ENCODE assay signal across 8 mouse cellular contexts in genomic region chr13:34343719-34344375, GRCm38 (mm10). TPM values are rescaled to one million over a fixed set of nuclear protein-coding genes. Genes with fewer than 3 reads are reported as not detected.
A peak's percentile ranks its signal among the peaks of the same experiment; 100 is the strongest.
DNase-seq lines count a peak whose midpoint lies in the region; ATAC-seq and TF ChIP-seq lines count a peak whose summit lies in the region.

No protein-coding gene starts in this region.

- WGBS in spleen, adult 2 months = 6% methylated on average over 31 of the region's 31 CpGs
- 2% methylated on average over 31 of the region's 31 CpGs for WGBS in kidney, embryonic 15.5 days
- WGBS in liver, embryonic 14.5 days (ENCODE audit: insufficient replicate concordance) = under 1% methylated on average over 31 of the region's 31 CpGs
- under 1% methylated on average over 31 of the region's 31 CpGs for WGBS in neural tube, embryonic 15.5 days

- peak overlapping the region; percentile 21; the same call in 1 of the 2 replicates for H3K27ac ChIP-seq in spleen, adult 2 months (ENCODE audit: insufficient read depth, low read length)
- no peak overlapping the region for H3K27ac ChIP-seq in kidney, embryonic 15.5 days
- H3K27ac ChIP-seq in liver, embryonic 14.5 days = peak overlapping the region; percentile 82
- peak overlapping the region; percentile 88 for H3K27ac ChIP-seq in neural tube, embryonic 15.5 days (replicated peaks)

- peak overlapping the region; percentile 46 for H3K4me3 ChIP-seq in spleen, adult 2 months (ENCODE audit: extremely low read depth, insufficient read depth, insufficient read length)
- peak overlapping the region; percentile 81 for H3K4me3 ChIP-seq in kidney, embryonic 15.5 days (replicated peaks)
- H3K4me3 ChIP-seq in liver, embryonic 14.5 days (ENCODE audit: insufficient read depth in 1 of 2, low read depth in 2 of 2, low read length in 2 of 2) = peak overlapping the region; percentile 80 to 97
- peak overlapping the region; percentile 92 for H3K4me3 ChIP-seq in neural tube, embryonic 15.5 days (replicated peaks)

- peak overlapping the region; percentile 76 for H3K9ac ChIP-seq in kidney, embryonic 15.5 days
- peak overlapping the region; percentile 99 for H3K9ac ChIP-seq in liver, embryonic 14.5 days (replicated peaks)
- H3K9ac ChIP-seq in neural tube, embryonic 15.5 days (replicated peaks) = peak overlapping the region; percentile 96

- no peak for TF ChIP-seq EP300 in liver, embryonic 14.5 days (IDR thresholded peaks at IDR 0.05; ENCODE audit: low read depth)

- H3K9me3 ChIP-seq in kidney, embryonic 15.5 days (replicated peaks) = no peaks in the 10 kb centered on the region
- no peaks in the 10 kb centered on the region for H3K9me3 ChIP-seq in liver, embryonic 14.5 days (ENCODE audit: control insufficient read depth, low read length)
- H3K9me3 ChIP-seq in neural tube, embryonic 15.5 days (replicated peaks) = no peaks in the 10 kb centered on the region

- H3K4me2 ChIP-seq in kidney, embryonic 15.5 days = peak overlapping the region; percentile 99
- peak overlapping the region; percentile 82 for H3K4me2 ChIP-seq in liver, embryonic 14.5 days (ENCODE audit: low read depth)
- H3K4me2 ChIP-seq in neural tube, embryonic 15.5 days = peak overlapping the region; percentile 79

- TF ChIP-seq POLR2A in spleen, adult 2 months (IDR thresholded peaks at IDR 0.05; ENCODE audit: low read depth, low read length) = no peak

- peak; percentile 14; the same call in 1 of the 2 replicates for ATAC-seq in kidney, embryonic 15.5 days (replicated peaks; ENCODE audit: low FRiP score)
- ATAC-seq in liver, embryonic 14.5 days (ENCODE audit: insufficient read depth) = no peak
- peak; percentile 23 for ATAC-seq in neural tube, embryonic 15.5 days (ENCODE audit: low FRiP score)
- no peak for ATAC-seq in megakaryocyte progenitor cell, adult 5-6 weeks (replicated peaks; ENCODE audit: poor library complexity)

- H3K36me3 ChIP-seq in spleen, adult 2 months (ENCODE audit: control insufficient read depth, insufficient read depth, low read length) = no peaks in the 10 kb centered on the region
- no peaks in the 10 kb centered on the region for H3K36me3 ChIP-seq in kidney, embryonic 15.5 days
- H3K36me3 ChIP-seq in liver, embryonic 14.5 days (replicated peaks; ENCODE audit: control insufficient read depth, insufficient read depth, low read depth) = peaks cover 27% of the 10 kb centered on the region
- no peaks in the 10 kb centered on the region for H3K36me3 ChIP-seq in neural tube, embryonic 15.5 days

- H3K27me3 ChIP-seq in spleen, adult 2 months (ENCODE audit: control insufficient read depth, insufficient read depth, low read length) = peaks cover 22% of the 10 kb centered on the region
- peaks cover 41% of the 10 kb centered on the region for H3K27me3 ChIP-seq in kidney, embryonic 15.5 days
- H3K27me3 ChIP-seq in liver, embryonic 14.5 days (ENCODE audit: control insufficient read depth, insufficient read depth, low read length) = no peaks in the 10 kb centered on the region
- no peaks in the 10 kb centered on the region for H3K27me3 ChIP-seq in neural tube, embryonic 15.5 days (replicated peaks)

- no peak for TF ChIP-seq CTCF in spleen, adult 2 months (IDR thresholded peaks at IDR 0.05; ENCODE audit: extremely low read depth, insufficient read depth, insufficient read length, insufficient replicate concordance)
- no peak for TF ChIP-seq CTCF in liver, embryonic 14.5 days (IDR thresholded peaks at IDR 0.05; ENCODE audit: low read depth)

- peaks cover 8% of the 10 kb centered on the region for H3K4me1 ChIP-seq in spleen, adult 2 months (ENCODE audit: control insufficient read depth, insufficient read depth, insufficient read length)
- peaks cover 25% of the 10 kb centered on the region for H3K4me1 ChIP-seq in kidney, embryonic 15.5 days
- H3K4me1 ChIP-seq in liver, embryonic 14.5 days (replicated peaks; ENCODE audit: control insufficient read depth in 2 of 2, insufficient read depth in 2 of 2, low read length in 1 of 2) = peaks cover 44 to 46% of the 10 kb centered on the region in 2 experiments
- H3K4me1 ChIP-seq in neural tube, embryonic 15.5 days = peaks cover 50% of the 10 kb centered on the region

- no peak for DNase-seq in spleen, adult 2 months (ENCODE audit: low read depth in 1 of 2, low spot score in 2 of 2)
- no peak for DNase-seq in spleen, postnatal 14 days (ENCODE audit: low spot score in 2 of 2)
- peak; percentile 66 for DNase-seq in cerebellum, adult 9-11 months
- peak; percentile 16 for DNase-seq in forelimb bud, embryonic 11.5 days (ENCODE audit: low read depth, low spot score)
- DNase-seq in liver, embryonic 14.5 days (ENCODE audit: low read depth in 3 of 3, low spot score in 3 of 3) = no peak

RNA-seq across cellular contexts. Expression of gene Slc22a23, which starts 1.1 kb away (rescaled TPM):
- 10.0 and 11.1 TPM in 2 replicates for polyA plus RNA-seq in spleen, adult 2 months (2012; rRNA removed)
- 2.4 and 2.6 TPM in 2 replicates for polyA plus RNA-seq in kidney, embryonic 15.5 days (2015; fragmentation: Nextera tagmentation; extraction: Ambion mirVana)
- polyA plus RNA-seq in liver, embryonic 14.5 days (2012; rRNA removed) = 21.4 and 24.4 TPM in 2 replicates
- 9.3 and 11.9 TPM in 2 replicates for polyA plus RNA-seq in liver, embryonic 14.5 days (2014; fragmentation: Nextera tagmentation; extraction: Ambion mirVana)
- polyA plus RNA-seq in neural tube, embryonic 15.5 days (2015; fragmentation: Nextera tagmentation; extraction: Ambion mirVana) = 13.9 and 15.6 TPM in 2 replicates
- total RNA-seq in megakaryocyte progenitor cell, adult 5-6 weeks (2015) = 1.1 and 1.4 TPM in 2 replicates
- 0.62 and 2.0 TPM in 2 replicates for total RNA-seq in megakaryocyte progenitor cell, adult 5-6 weeks (2017)

Comparison
In these comparisons a context has a peak if more than half of its experiments do, and no peak if none do; other contexts are left out.
1. DNase-seq: peak in cerebellum, adult 9-11 months (single experiment) and forelimb bud, embryonic 11.5 days (single experiment); none in spleen, adult 2 months (0 of 2), spleen, postnatal 14 days (0 of 2) and liver, embryonic 14.5 days (0 of 3).
2. ATAC-seq: peak in kidney, embryonic 15.5 days (single experiment) and neural tube, embryonic 15.5 days (single experiment); none in liver, embryonic 14.5 days (single experiment) and megakaryocyte progenitor cell, adult 5-6 weeks (single experiment).
3. Peak in every context shown above with its lines, with median percentiles within 50 percentile points of each other: H3K4me3 ChIP-seq, H3K4me2 ChIP-seq and H3K9ac ChIP-seq.